Mouse (Mus musculus): ENCODE measurements around the gene Scaf4. TPM values are rescaled to one million over a fixed set of nuclear protein-coding genes. Genes with fewer than 3 reads are reported as not detected.

Gene Scaf4
- polyA plus RNA-seq, 1 experiment from 2014 or later = 36.2 TPM

- Histone ChIP-seq H3K9me3 (replicated peaks) (no peaks in the 10 kb centered on the region), H3K4me2 (replicated peaks) (no peak overlapping the region), H3K4me3 (no peak overlapping the region), H3K4me1 (no peaks in the 10 kb centered on the region), H3K36me3 (no peaks in the 10 kb centered on the region), H3K27ac (no peak overlapping the region), H3K9ac (no peak overlapping the region), H3K27me3 (no peaks in the 10 kb centered on the region)
- ATAC-seq (ENCODE audit: low FRiP score) = no peak
- WGBS = 42% methylated on average over 3 of the region's 3 CpGs
Observed at GRCm38 (mm10) chr16:90309784-90310183, 25.5 kb upstream of the Scaf4 start.

GRCm38 (mm10) chr16:90303988-90304299, 19.6 kb upstream of the Scaf4 start:
- ATAC-seq (ENCODE audit: low FRiP score) = no peak
- no peak overlapping the region for H3K9ac ChIP-seq
- no peak overlapping the region for H3K27ac ChIP-seq
- no peaks in the 10 kb centered on the region for H3K9me3 ChIP-seq (replicated peaks)
- peaks cover 3% of the 10 kb centered on the region; the same call in 1 of the 2 replicates for H3K27me3 ChIP-seq
- WGBS = 89% methylated on average over 2 of the region's 2 CpGs
- no peaks in the 10 kb centered on the region for H3K36me3 ChIP-seq
- H3K4me1 ChIP-seq = peaks cover 3% of the 10 kb centered on the region; the same call in 1 of the 2 replicates
- H3K4me2 ChIP-seq (replicated peaks) = no peak overlapping the region
- H3K4me3 ChIP-seq = no peak overlapping the region

- H3K36me3 ChIP-seq = no peaks in the 10 kb centered on the region
- peaks cover 3% of the 10 kb centered on the region; the same call in 1 of the 2 replicates for H3K27me3 ChIP-seq
- no peaks in the 10 kb centered on the region for H3K9me3 ChIP-seq (replicated peaks)
- ATAC-seq (ENCODE audit: low FRiP score) = no peak
- H3K27ac ChIP-seq = no peak overlapping the region
- H3K9ac ChIP-seq = no peak overlapping the region
- H3K4me1 ChIP-seq = peaks cover 6% of the 10 kb centered on the region
- 83% methylated on average over 9 of the region's 9 CpGs for WGBS
- no peak overlapping the region for H3K4me3 ChIP-seq
- no peak overlapping the region for H3K4me2 ChIP-seq (replicated peaks)
Observed at GRCm38 (mm10) chr16:90303286-90303987, 19.1 kb upstream of the Scaf4 start.

- ATAC-seq (ENCODE audit: low FRiP score) = no peak
Observed at GRCm38 (mm10) chr16:90301706-90302105, 17.4 kb upstream of the Scaf4 start.

GRCm38 (mm10) chr16:90300896-90301295, 16.6 kb upstream of the Scaf4 start:
- WGBS = 93% methylated on average over 11 of the region's 11 CpGs
- Histone ChIP-seq H3K9me3 (replicated peaks) (no peaks in the 10 kb centered on the region), H3K27me3 (peaks cover 3% of the 10 kb centered on the region; the same call in 1 of the 2 replicates), H3K4me2 (replicated peaks) (no peak overlapping the region), H3K27ac (no peak overlapping the region), H3K4me3 (no peak overlapping the region), H3K36me3 (no peaks in the 10 kb centered on the region), H3K4me1 (peaks cover 14% of the 10 kb centered on the region), H3K9ac (no peak overlapping the region)
- ATAC-seq (ENCODE audit: low FRiP score) = no peak

More at GRCm38 (mm10) chr16:90301706-90302105, 17.4 kb upstream of the Scaf4 start:
- H3K27ac ChIP-seq = no peak overlapping the region
- no peaks in the 10 kb centered on the region for H3K36me3 ChIP-seq
- H3K4me2 ChIP-seq (replicated peaks) = no peak overlapping the region
- H3K4me1 ChIP-seq = peaks cover 14% of the 10 kb centered on the region
- no peak overlapping the region for H3K4me3 ChIP-seq
- H3K9ac ChIP-seq = no peak overlapping the region
- H3K9me3 ChIP-seq (replicated peaks) = no peaks in the 10 kb centered on the region
- 90% methylated on average over 10 of the region's 10 CpGs for WGBS
- peaks cover 3% of the 10 kb centered on the region; the same call in 1 of the 2 replicates for H3K27me3 ChIP-seq

GRCm38 (mm10) chr16:90299591-90299990, 15.3 kb upstream of the Scaf4 start:
- ATAC-seq (ENCODE audit: low FRiP score) = no peak
- H3K9me3 ChIP-seq (replicated peaks) = no peaks in the 10 kb centered on the region

GRCm38 (mm10) chr16:90298426-90299300, 14.4 kb upstream of the Scaf4 start:
- Histone ChIP-seq H3K9ac (no peak overlapping the region), H3K27me3 (peaks cover 3% of the 10 kb centered on the region; the same call in 1 of the 2 replicates), H3K4me3 (no peak overlapping the region), H3K9me3 (replicated peaks) (no peaks in the 10 kb centered on the region), H3K4me2 (replicated peaks) (peak overlapping the region; percentile 36), H3K4me1 (peaks cover 14% of the 10 kb centered on the region), H3K36me3 (no peaks in the 10 kb centered on the region), H3K27ac (no peak overlapping the region)
- ATAC-seq (ENCODE audit: low FRiP score) = peak; percentile 36; the same call in 1 of the 2 replicates
- WGBS = 10% methylated on average over 21 of the region's 21 CpGs

More at GRCm38 (mm10) chr16:90299591-90299990, 15.3 kb upstream of the Scaf4 start:
- Histone ChIP-seq H3K36me3 (no peaks in the 10 kb centered on the region), H3K4me1 (peaks cover 14% of the 10 kb centered on the region), H3K4me2 (replicated peaks) (no peak overlapping the region), H3K27me3 (peaks cover 3% of the 10 kb centered on the region; the same call in 1 of the 2 replicates), H3K9ac (no peak overlapping the region), H3K27ac (no peak overlapping the region), H3K4me3 (no peak overlapping the region)

- Histone ChIP-seq H3K36me3 (no peaks in the 10 kb centered on the region), H3K9me3 (replicated peaks) (no peaks in the 10 kb centered on the region), H3K4me1 (peaks cover 14% of the 10 kb centered on the region), H3K4me3 (no peak overlapping the region), H3K27me3 (peaks cover 3% of the 10 kb centered on the region; the same call in 1 of the 2 replicates), H3K27ac (no peak overlapping the region), H3K4me2 (replicated peaks) (peak overlapping the region; percentile 36), H3K9ac (no peak overlapping the region)
- peak; percentile 64; the same call in 1 of the 2 replicates for ATAC-seq (ENCODE audit: low FRiP score)
- 16% methylated on average over 20 of the region's 22 CpGs for WGBS
Observed at GRCm38 (mm10) chr16:90297479-90298425, 13.4 kb upstream of the Scaf4 start.

GRCm38 (mm10) chr16:90291675-90292074, 7.4 kb upstream of the Scaf4 start:
- Histone ChIP-seq H3K4me1 (no peaks in the 10 kb centered on the region), H3K9ac (no peak overlapping the region), H3K9me3 (replicated peaks) (no peaks in the 10 kb centered on the region), H3K27me3 (no peaks in the 10 kb centered on the region), H3K36me3 (no peaks in the 10 kb centered on the region), H3K4me2 (replicated peaks) (no peak overlapping the region), H3K4me3 (no peak overlapping the region), H3K27ac (no peak overlapping the region)
- no peak for ATAC-seq (ENCODE audit: low FRiP score)
- WGBS = 65% methylated on average over 6 of the region's 6 CpGs

- Histone ChIP-seq H3K27ac (no peak overlapping the region), H3K9ac (no peak overlapping the region), H3K36me3 (no peaks in the 10 kb centered on the region), H3K4me2 (replicated peaks) (no peak overlapping the region), H3K9me3 (replicated peaks) (no peaks in the 10 kb centered on the region), H3K4me1 (no peaks in the 10 kb centered on the region), H3K27me3 (no peaks in the 10 kb centered on the region), H3K4me3 (no peak overlapping the region)
- ATAC-seq (ENCODE audit: low FRiP score) = no peak
- WGBS = 67% methylated on average over 8 of the region's 9 CpGs
Observed at GRCm38 (mm10) chr16:90290962-90291361, 6.7 kb upstream of the Scaf4 start.

- WGBS = 4% methylated on average over 15 of the region's 15 CpGs
- H3K4me1 ChIP-seq = peaks cover 36% of the 10 kb centered on the region
- H3K36me3 ChIP-seq = no peaks in the 10 kb centered on the region
- H3K4me2 ChIP-seq (replicated peaks) = peak overlapping the region; percentile 92
- ATAC-seq (ENCODE audit: low FRiP score) = peak; percentile 7; the same call in 1 of the 2 replicates
- H3K27ac ChIP-seq = peak overlapping the region; percentile 48; the same call in 1 of the 2 replicates
- H3K9ac ChIP-seq = peak overlapping the region; percentile 84
- no peaks in the 10 kb centered on the region for H3K9me3 ChIP-seq (replicated peaks)
- H3K27me3 ChIP-seq = no peaks in the 10 kb centered on the region
- H3K4me3 ChIP-seq = peak overlapping the region; percentile 65
Observed at GRCm38 (mm10) chr16:90284916-90285315, 613 bp upstream of the Scaf4 start.
